Mouse (Mus musculus) C2C12 (cell line): ENCODE results near the gene 4933400A11Rik.

Experiments used
- CEBPB ChIP-seq: IDR thresholded peaks from one replicate; pipeline ENCODE4 v1.6.1; 2011; ENCODE audit warnings: low read depth, mild to moderate bottlenecking, control low read depth, moderate library complexity
- CTCF ChIP-seq: IDR thresholded peaks from one replicate; pipeline ENCODE4 v1.5.1; 2011; ENCODE audit not compliant: control insufficient read depth, insufficient read depth, insufficient read length
- MAX ChIP-seq: IDR thresholded peaks from one replicate; pipeline ENCODE4 v1.6.1; 2011; ENCODE audit warnings: mild to moderate bottlenecking, control low read depth
- MYOD1 ChIP-seq: IDR thresholded peaks from one replicate; pipeline ENCODE4 v1.6.1; 2011; ENCODE audit warnings: low read depth; ENCODE audit not compliant: control insufficient read depth, insufficient read length
- MYOG ChIP-seq: IDR thresholded peaks from one replicate; pipeline ENCODE4 v1.6.1; 2011; ENCODE audit not compliant: control insufficient read depth, insufficient read length; ENCODE audit errors: extremely low read depth
- USF1 ChIP-seq: IDR thresholded peaks from one replicate; pipeline ENCODE4 v1.6.1; 2011; ENCODE audit warnings: low read depth, mild to moderate bottlenecking, control low read depth, moderate library complexity

DNA sequence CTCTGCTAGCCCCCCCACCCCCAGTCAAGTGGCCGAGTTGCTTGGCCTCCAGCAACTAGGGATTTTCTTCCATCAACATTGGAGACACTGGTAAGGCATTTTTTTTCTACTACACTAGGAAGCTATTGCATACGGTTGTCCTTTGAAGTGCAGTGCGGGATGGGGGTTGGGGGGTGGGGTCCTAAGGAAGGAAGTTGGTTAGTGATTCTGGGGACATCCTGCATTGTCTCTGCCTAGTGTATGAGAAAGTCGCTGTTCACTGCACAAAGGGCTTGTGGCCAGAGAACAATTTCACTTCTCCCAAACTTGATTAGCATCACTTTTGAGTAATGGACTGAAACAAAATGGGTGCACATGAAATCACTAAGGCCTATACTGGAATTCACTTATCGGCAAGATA is 48.7 kb upstream of the 4933400A11Rik start:
- no peak for TF ChIP-seq CTCF
- no peak for TF ChIP-seq MAX
- no peak for TF ChIP-seq USF1
- no peak for TF ChIP-seq CEBPB
- TF ChIP-seq MYOD1, result no peak
- TF ChIP-seq MYOG, result no peak
